Mouse (Mus musculus) ES-E14 (cell line): ENCODE results near the gene Sprr2e.

Experiments used
- CHD2 ChIP-seq: IDR thresholded peaks from 2 replicates; pipeline ENCODE4 v1.6.1; 2014; ENCODE audit warnings: mild to moderate bottlenecking, low read depth, low read length, inconsistent platforms
- MAFK ChIP-seq: IDR thresholded peaks from 2 replicates; pipeline ENCODE4 v1.6.1; 2014; ENCODE audit warnings: mild to moderate bottlenecking, low read depth, low read length, inconsistent platforms; ENCODE audit not compliant: insufficient read depth
- ZC3H11A ChIP-seq: IDR thresholded peaks from 2 replicates; pipeline ENCODE4 v1.6.1; 2012; ENCODE audit warnings: low read depth, mild to moderate bottlenecking, inconsistent platforms, low read length, borderline replicate concordance
- ZNF384 ChIP-seq: IDR thresholded peaks from 2 replicates; pipeline ENCODE4 v1.6.1; 2012; ENCODE audit warnings: low read depth, low read length, inconsistent platforms

- TF ChIP-seq MAFK (no peak), ZC3H11A (no peak), CHD2 (no peak), ZNF384 (no peak)
These were observed 15.7 kb upstream of the Sprr2e start for GRCm38 (mm10) chr3:92336278-92336677.
